In genomic region chr5:24319776-24320466, GRCm38 (mm10) we compare ENCODE assay signal across 8 mouse cellular contexts. TPM values are rescaled to one million over a fixed set of nuclear protein-coding genes. Genes with fewer than 3 reads are reported as not detected.
DNase-seq lines count a peak whose midpoint lies in the region; TF ChIP-seq lines count a peak whose summit lies in the region.

No protein-coding gene starts in this region.

- intact Hi-C loops in heart, postnatal 25 days (cut with DNase I): no loop called here

- 31% methylated on average over 13 of the region's 13 CpGs for WGBS in olfactory bulb, adult 2 months

- no peak for TF ChIP-seq CTCF in olfactory bulb, adult 2 months (IDR thresholded peaks at IDR 0.05; ENCODE audit: insufficient read depth, low read depth, low read length)

- H3K4me1 ChIP-seq in olfactory bulb, adult 2 months (ENCODE audit: control insufficient read depth, insufficient read depth, low read length): peaks cover 24% of the 10 kb centered on the region

- peak; percentile 40 for DNase-seq in kidney, postnatal 10 days
- DNase-seq in kidney, adult 11 months: no peak
- peak; percentile 85 for DNase-seq in R1 (ENCODE audit: low read depth, low spot score)
- peak; percentile 0 for DNase-seq in heart, postnatal 25 days (ENCODE audit: low spot score)
- no peak for DNase-seq in spleen, postnatal 4 days (ENCODE audit: low spot score in 2 of 2)
- no peak for DNase-seq in cerebellum, adult 9-10 months
- no peak for DNase-seq in right cerebral cortex, postnatal 4 days

- no peak for TF ChIP-seq POLR2A in olfactory bulb, adult 2 months (IDR thresholded peaks at IDR 0.05; ENCODE audit: insufficient read depth, low read depth, low read length)

- peak overlapping the region; percentile 8; the same call in 1 of the 2 replicates for H3K27ac ChIP-seq in olfactory bulb, adult 2 months (ENCODE audit: insufficient read depth, low read depth, low read length)

- H3K4me3 ChIP-seq in olfactory bulb, adult 2 months (ENCODE audit: insufficient read depth, low read depth, low read length): no peak overlapping the region

RNA-seq across cellular contexts. Expression of gene Kcnh2, which starts 31.5 kb away (rescaled TPM):
- total RNA-seq in heart, postnatal 25 days (2021): 10 to 100 TPM; 62.4 to 67.2 TPM
- not detected in 2 replicates for polyA plus RNA-seq in olfactory bulb, adult 2 months (2012; ENCODE audit: insufficient read depth, insufficient read length, low replicate concordance, missing spikeins)

RNA-seq across cellular contexts. Expression of gene Nos3, which starts 44.7 kb away (rescaled TPM):
- 10 to 100 TPM; 24.1 to 28.1 TPM for total RNA-seq in heart, postnatal 25 days (2021)
- not detected in 2 replicates for polyA plus RNA-seq in olfactory bulb, adult 2 months (2012; ENCODE audit: insufficient read depth, insufficient read length, low replicate concordance, missing spikeins)

Comparison
In these comparisons a context has a peak if more than half of its experiments do, and no peak if none do; other contexts are left out.
1. DNase-seq: peak in kidney, postnatal 10 days (single experiment), R1 (single experiment) and heart, postnatal 25 days (single experiment); none in kidney, adult 11 months (single experiment), spleen, postnatal 4 days (0 of 2), cerebellum, adult 9-10 months (single experiment) and right cerebral cortex, postnatal 4 days (single experiment).